8 mouse cellular contexts compared by ENCODE assay signal in genomic region chr6:145793109-145793593, GRCm38 (mm10). TPM values are rescaled to one million over a fixed set of nuclear protein-coding genes. Genes with fewer than 3 reads are reported as not detected.
DNase-seq lines count a peak whose midpoint lies in the region; ATAC-seq and TF ChIP-seq lines count a peak whose summit lies in the region.

No protein-coding gene starts in this region.

- no peak overlapping the region for H3K9ac ChIP-seq in MEL (ENCODE audit: control insufficient read depth, low read depth, low read length, poor library complexity, severe bottlenecking)
- H3K9ac ChIP-seq in limb, embryonic 13.5 days: no peak overlapping the region

- H3K4me3 ChIP-seq in MEL (ENCODE audit: control insufficient read depth in 1 of 2, insufficient read depth in 1 of 2, low read depth in 2 of 2, low read length in 2 of 2): no peak overlapping the region
- H3K4me3 ChIP-seq in limb, embryonic 13.5 days: no peak overlapping the region

- no peak for TF ChIP-seq POLR2A in MEL (IDR thresholded peaks at IDR 0.05; ENCODE audit: control insufficient read depth in 1 of 2, insufficient read depth in 1 of 2, low read depth in 1 of 2, low read length in 2 of 2, poor library complexity in 1 of 2)

- no peaks in the 10 kb centered on the region for H3K79me2 ChIP-seq in MEL (ENCODE audit: control insufficient read depth, insufficient read depth, low read length, poor library complexity)

- no peaks in the 10 kb centered on the region for H3K9me3 ChIP-seq in MEL (replicated peaks; ENCODE audit: insufficient read depth, low read length)
- H3K9me3 ChIP-seq in limb, embryonic 13.5 days: no peaks in the 10 kb centered on the region

- DNase-seq in CD4-positive, CD25-positive, alpha-beta regulatory T cell, adult 2 months (ENCODE audit: low read depth, low spot score): peak; percentile 71
- DNase-seq in MEL (ENCODE audit: low read depth, low spot score): peak; percentile 34
- DNase-seq in cerebellum, postnatal 36 days: peak; percentile 27 to 72
- DNase-seq in heart, adult 8-10 months (ENCODE audit: low spot score): peak; percentile 73
- peak; percentile 61 to 63 for DNase-seq in kidney, adult 8-10 months
- DNase-seq in natural killer cell, adult 2 months (ENCODE audit: low spot score in 2 of 2): peak; percentile 21 to 46
- no peak for DNase-seq in ovary, adult 18-20 months (ENCODE audit: low spot score)

- TF ChIP-seq CTCF in MEL (IDR thresholded peaks at IDR 0.05 in 2 of 3, conservative IDR thresholded peaks at IDR 0.05 in 1 of 3; ENCODE audit: control insufficient read depth in 1 of 3, insufficient read depth in 1 of 3, low read depth in 2 of 3, low read length in 3 of 3, poor library complexity in 1 of 3, severe bottlenecking in 1 of 3): peak; percentile 9 to 51 (median 38); a peak in 5 of 6 replicates

- TF ChIP-seq EP300 in MEL (IDR thresholded peaks at IDR 0.05; ENCODE audit: low read depth in 1 of 2, low read length in 2 of 2): no peak

- no peaks in the 10 kb centered on the region for H3K4me1 ChIP-seq in MEL (ENCODE audit: control insufficient read depth in 1 of 2, insufficient read depth in 2 of 2, low read length in 2 of 2)
- peaks cover 36% of the 10 kb centered on the region for H3K4me1 ChIP-seq in limb, embryonic 13.5 days

- no peaks in the 10 kb centered on the region; a peak in 1 of 4 replicates for H3K27me3 ChIP-seq in MEL (ENCODE audit: control insufficient read depth in 1 of 2, insufficient read depth in 2 of 2, low read length in 2 of 2)
- H3K27me3 ChIP-seq in limb, embryonic 13.5 days: no peaks in the 10 kb centered on the region

- WGBS in limb, embryonic 13.5 days: 11% methylated on average over 4 of the region's 4 CpGs

- ATAC-seq in limb, embryonic 13.5 days (ENCODE audit: low FRiP score, low read depth): peak; percentile 40; the same call in 1 of the 2 replicates

- H3K36me3 ChIP-seq in MEL (ENCODE audit: control insufficient read depth in 1 of 2, insufficient read depth in 2 of 2, low read length in 2 of 2): no peaks in the 10 kb centered on the region
- peaks cover 7% of the 10 kb centered on the region; the same call in 1 of the 2 replicates for H3K36me3 ChIP-seq in limb, embryonic 13.5 days

- TF ChIP-seq RAD21 in MEL (IDR thresholded peaks at IDR 0.05; ENCODE audit: low read depth, low read length): peak; percentile 39

- no peak overlapping the region for H3K4me2 ChIP-seq in limb, embryonic 13.5 days (replicated peaks)

- no peak overlapping the region for H3K27ac ChIP-seq in MEL (ENCODE audit: control insufficient read depth, low read depth, low read length)
- H3K27ac ChIP-seq in limb, embryonic 13.5 days: 0 out of 2 replicates have a peak overlapping the region, but pooled peaks have one; percentile 44

TF ChIP-seq in MEL, 35 proteins besides CTCF, POLR2A, EP300 and RAD21:
- TF ChIP-seq SMC3 (IDR thresholded peaks at IDR 0.05; ENCODE audit: low read depth, low read length): peak; percentile 59
- TF ChIP-seq CHD2 (IDR thresholded peaks at IDR 0.05; ENCODE audit: low read length): no peak
- peak; percentile 32 for TF ChIP-seq ZC3H11A (IDR thresholded peaks at IDR 0.05; ENCODE audit: low read depth, low read length)

RNA-seq across cellular contexts. Expression of gene Rassf8, which starts 46.6 kb away (rescaled TPM):
- total RNA-seq in MEL (2012; rRNA removed): not detected in 2 replicates
- not detected for polyA plus RNA-seq in MEL (2012; ENCODE audit: insufficient read depth in 1 of 2, insufficient read length in 2 of 2, low read depth in 1 of 2, low replicate concordance in 2 of 2, missing spikeins in 1 of 2)
- total RNA-seq in heart, adult 8-10 months (2022): 10 to 100 TPM; 54.3 to 61.5 (median 55.4) TPM
- polyA plus RNA-seq in limb, embryonic 13.5 days (2015; fragmentation: Nextera tagmentation; extraction: Ambion mirVana): 13.2 and 14.0 TPM in 2 replicates

Comparison
In these comparisons a context has a peak if more than half of its experiments do, and no peak if none do; other contexts are left out.
1. RNA of gene Rassf8, which starts 46.6 kb away (total RNA-seq): 54.3 to 61.5 TPM in heart, adult 8-10 months; not detected in MEL; every median in the first group is over 10 times any median in the second.